ENCODE assay signal across 8 mouse cellular contexts in the genomic region with DNA sequence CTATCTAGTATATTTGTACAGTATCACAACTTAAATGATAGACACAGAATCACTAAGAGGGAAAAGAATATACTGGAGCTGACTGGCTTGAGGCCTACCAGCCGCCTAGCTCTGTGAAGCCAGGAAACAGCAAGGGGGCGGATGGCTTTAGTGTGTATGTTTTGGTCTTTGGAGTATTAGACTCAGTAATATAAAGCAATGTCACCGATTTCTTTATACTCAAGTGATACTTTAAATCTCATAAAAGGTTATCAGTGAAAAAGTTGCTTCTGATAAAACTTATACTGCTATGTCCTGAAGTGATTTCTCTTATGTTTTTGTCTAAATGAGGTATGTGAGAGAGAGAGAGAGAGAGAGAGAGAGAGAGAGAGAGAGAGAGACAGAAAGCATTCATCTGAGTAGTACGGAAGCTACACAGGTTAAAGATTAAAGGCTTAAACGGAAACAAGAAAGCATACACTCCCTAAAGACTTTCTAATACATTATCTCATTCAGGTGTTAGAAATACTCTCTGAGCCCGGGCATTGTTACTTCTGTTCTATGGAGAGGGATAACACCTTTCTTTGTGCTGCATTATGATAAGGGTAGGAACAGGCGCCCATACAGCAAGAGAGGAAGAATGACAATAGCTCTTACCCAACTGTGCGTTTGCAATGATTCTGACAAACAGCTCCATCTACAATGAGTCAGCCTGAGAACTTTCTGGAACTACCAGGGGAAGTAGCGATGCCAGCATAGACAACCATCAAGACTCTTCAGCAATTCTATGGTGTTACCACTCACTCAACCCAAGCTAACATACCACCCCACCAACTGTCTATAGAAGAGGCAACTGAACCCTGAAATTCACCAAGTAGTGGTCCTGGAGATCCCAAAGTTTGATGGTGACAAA. TPM values are rescaled to one million over a fixed set of nuclear protein-coding genes. Genes with fewer than 3 reads are reported as not detected.
DNase-seq lines count a peak whose midpoint lies in the region; ATAC-seq and TF ChIP-seq lines count a peak whose summit lies in the region.

No protein-coding gene starts in this region.

- H3K9ac ChIP-seq in heart, embryonic 13.5 days: no peak overlapping the region
- no peak overlapping the region for H3K9ac ChIP-seq in lung, postnatal 0 days (replicated peaks; ENCODE audit: low read depth)

- no peaks in the 10 kb centered on the region for H3K27me3 ChIP-seq in heart, embryonic 13.5 days (replicated peaks)
- H3K27me3 ChIP-seq in lung, postnatal 0 days (replicated peaks; ENCODE audit: insufficient read depth, low read length): no peaks in the 10 kb centered on the region

- no peak overlapping the region for H3K4me2 ChIP-seq in heart, embryonic 13.5 days
- no peak overlapping the region for H3K4me2 ChIP-seq in lung, postnatal 0 days (replicated peaks; ENCODE audit: low read depth, low read length)

- H3K4me1 ChIP-seq in heart, embryonic 13.5 days: peaks cover 24% of the 10 kb centered on the region
- H3K4me1 ChIP-seq in lung, postnatal 0 days (ENCODE audit: insufficient read depth, low read depth, low read length): no peaks in the 10 kb centered on the region

- H3K4me3 ChIP-seq in heart, embryonic 13.5 days: no peak overlapping the region
- no peak overlapping the region for H3K4me3 ChIP-seq in lung, postnatal 0 days (ENCODE audit: low read depth, low read length)

- WGBS in heart, embryonic 13.5 days: 66% methylated on average over 9 of the region's 9 CpGs
- WGBS in lung, postnatal 0 days: 77% methylated on average over 9 of the region's 9 CpGs

- no peak for TF ChIP-seq CTCF in lung, postnatal 0 days (IDR thresholded peaks at IDR 0.05)

- H3K9me3 ChIP-seq in heart, embryonic 13.5 days: no peaks in the 10 kb centered on the region
- H3K9me3 ChIP-seq in lung, postnatal 0 days (ENCODE audit: low read length): no peaks in the 10 kb centered on the region

- peaks cover 7% of the 10 kb centered on the region for H3K36me3 ChIP-seq in heart, embryonic 13.5 days
- H3K36me3 ChIP-seq in lung, postnatal 0 days (ENCODE audit: insufficient read depth, low read length): no peaks in the 10 kb centered on the region

- no peak for ATAC-seq in heart, embryonic 13.5 days (ENCODE audit: extremely low read depth, insufficient number of reproducible peaks, low FRiP score, low TSS enrichment)
- no peak; the same call in 1 of the 2 replicates for ATAC-seq in lung, postnatal 0 days
- peak; percentile 33 for ATAC-seq in activated CD4-positive, CD25-positive, alpha-beta regulatory T cell, adult 4 months
- peak; percentile 84 for ATAC-seq in megakaryocyte, adult 5-6 weeks (ENCODE audit: poor library complexity, severe bottlenecking)

- no peak for DNase-seq in heart, adult 9 months (ENCODE audit: low spot score in 2 of 2)
- DNase-seq in lung, postnatal 0 days (ENCODE audit: low spot score): peak; percentile 35
- no peak for DNase-seq in lung, adult 18-20 months
- DNase-seq in left cerebral cortex, postnatal 10 days (ENCODE audit: extremely low spot score in 1 of 2, low spot score in 2 of 2): no peak
- no peak for DNase-seq in adrenal gland, postnatal 10 days

- no peak for TF ChIP-seq EP300 in lung, postnatal 0 days (IDR thresholded peaks at IDR 0.05)

- intact Hi-C loops in left cerebral cortex, postnatal 10 days (cut with DNase I): loop anchor here (5.0 kb wide), 1 partner anchor 42 kb away; no protein-coding TSS in a partner anchor

- 0 out of 2 replicates have a peak overlapping the region, but pooled peaks have one; percentile 28 for H3K27ac ChIP-seq in heart, embryonic 13.5 days (replicated peaks)
- H3K27ac ChIP-seq in lung, postnatal 0 days (ENCODE audit: low read length): no peak overlapping the region

RNA-seq across cellular contexts. Expression of a gene that starts 39.7 kb away (rescaled TPM):
- 14.4 and 15.5 TPM in 2 replicates for polyA plus RNA-seq in heart, embryonic 13.5 days (2015; fragmentation: Nextera tagmentation; extraction: Ambion mirVana)
- polyA plus RNA-seq in lung, postnatal 0 days (2015; fragmentation: Nextera tagmentation; extraction: Ambion mirVana): 16.3 and 20.0 TPM in 2 replicates
- polyA plus RNA-seq in activated CD4-positive, CD25-positive, alpha-beta regulatory T cell, adult 4 months (2017; shearing (Covaris generic)): 100 to 1,000 TPM; 437 to 475 TPM
- total RNA-seq in megakaryocyte, adult 5-6 weeks (2015): 160 and 166 TPM in 2 replicates
- total RNA-seq in megakaryocyte, adult 5-6 weeks (2017): 131 and 147 TPM in 2 replicates
- total RNA-seq in left cerebral cortex, postnatal 10 days (2021): 10 to 100 TPM in 1 of 2 experiments, 1 to 10 TPM in 1; 7.5 to 10.1 TPM
- total RNA-seq in adrenal gland, postnatal 10 days (2021): 10 to 100 TPM; 22.4 TPM

Comparison
In these comparisons a context has a peak if more than half of its experiments do, and no peak if none do; other contexts are left out.
1. ATAC-seq: peak in activated CD4-positive, CD25-positive, alpha-beta regulatory T cell, adult 4 months (single experiment) and megakaryocyte, adult 5-6 weeks (single experiment); none in heart, embryonic 13.5 days (single experiment) and lung, postnatal 0 days (single experiment).
2. RNA of a gene that starts 39.7 kb away (total RNA-seq): 131 to 166 TPM in megakaryocyte, adult 5-6 weeks; 22.4 TPM in adrenal gland, postnatal 10 days and 7.5 to 10.1 TPM in left cerebral cortex, postnatal 10 days; every median in the first group is over 4 times any median in the second.